Mouse (Mus musculus): ENCODE results near the gene Sorcs3.

DNA sequence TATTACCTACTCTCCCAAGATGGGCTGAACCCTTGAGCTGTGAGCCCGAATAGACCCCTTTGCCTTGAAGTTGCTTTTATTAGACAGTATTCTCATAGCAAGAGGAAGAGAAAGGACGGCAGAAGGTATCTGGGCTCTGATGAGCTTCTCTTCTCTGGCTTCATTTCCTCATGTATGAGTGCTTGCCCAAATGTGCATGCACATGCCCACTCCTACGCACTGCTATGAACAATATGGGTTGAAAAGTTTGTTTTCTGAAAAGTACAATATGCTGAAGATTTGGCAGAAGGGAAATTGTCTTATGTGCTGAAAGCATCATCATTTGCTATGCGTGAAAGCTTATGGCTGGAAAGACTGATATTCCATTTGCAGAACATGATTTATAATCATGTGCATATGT is 223.4 kb downstream of the Sorcs3 start:
- TF ChIP-seq POLR2A (IDR thresholded peaks at IDR 0.05; ENCODE audit: low read depth, low read length), result no peak
- TF ChIP-seq CTCF (IDR thresholded peaks at IDR 0.05; ENCODE audit: extremely low read depth, insufficient read length, insufficient replicate concordance, low read depth, low read length), result no peak
